Mouse (Mus musculus): ENCODE measurements around the gene Cct5. TPM values are rescaled to one million over a fixed set of nuclear protein-coding genes. Genes with fewer than 3 reads are reported as not detected.

Cct5 gene
- polyA plus RNA-seq, 1 experiment from 2014 or later: 484 TPM

- H3K9ac ChIP-seq (ENCODE audit: low read depth, low read length): no peak overlapping the region
- no peaks in the 10 kb centered on the region for H3K9me3 ChIP-seq (replicated peaks; ENCODE audit: control insufficient read depth, low read length, poor library complexity, severe bottlenecking)
- no peaks in the 10 kb centered on the region for H3K36me3 ChIP-seq (ENCODE audit: control insufficient read depth, insufficient read depth, low read length)
- 77% methylated on average over 6 of the region's 6 CpGs for WGBS
- H3K4me2 ChIP-seq (ENCODE audit: low read length): no peak overlapping the region
- H3K4me3 ChIP-seq (ENCODE audit: low read depth, low read length): no peak overlapping the region
- ATAC-seq: no peak
- H3K4me1 ChIP-seq (ENCODE audit: control insufficient read depth, insufficient read depth, low read length): peaks cover 5% of the 10 kb centered on the region
- no peaks in the 10 kb centered on the region for H3K27me3 ChIP-seq (ENCODE audit: control insufficient read depth, insufficient read depth, low read depth, low read length)
- no peak overlapping the region for H3K27ac ChIP-seq (ENCODE audit: low read length)
Measured at GRCm38 (mm10) chr15:31606821-31607220, 5.2 kb upstream of the Cct5 start.

- H3K4me1 ChIP-seq (ENCODE audit: control insufficient read depth, insufficient read depth, low read length): peaks cover 27% of the 10 kb centered on the region
- no peaks in the 10 kb centered on the region for H3K27me3 ChIP-seq (ENCODE audit: control insufficient read depth, insufficient read depth, low read depth, low read length)
- ATAC-seq: no peak
- H3K4me2 ChIP-seq (ENCODE audit: low read length): peak overlapping the region; percentile 65
- peak overlapping the region; percentile 96; the same call in 1 of the 2 replicates for H3K27ac ChIP-seq (ENCODE audit: low read length)
- H3K36me3 ChIP-seq (ENCODE audit: control insufficient read depth, insufficient read depth, low read length): no peaks in the 10 kb centered on the region
- peak overlapping the region; percentile 93 for H3K9ac ChIP-seq (ENCODE audit: low read depth, low read length)
- WGBS: 86% methylated on average over 13 of the region's 13 CpGs
- peak overlapping the region; percentile 95; the same call in 1 of the 2 replicates for H3K4me3 ChIP-seq (ENCODE audit: low read depth, low read length)
- H3K9me3 ChIP-seq (replicated peaks; ENCODE audit: control insufficient read depth, low read length, poor library complexity, severe bottlenecking): no peaks in the 10 kb centered on the region
Measured at GRCm38 (mm10) chr15:31603113-31603512, 1.5 kb upstream of the Cct5 start.

- H3K27me3 ChIP-seq (ENCODE audit: control insufficient read depth, insufficient read depth, low read depth, low read length): no peaks in the 10 kb centered on the region
- 2% methylated on average over 15 of the region's 15 CpGs for WGBS
- ATAC-seq: peak; percentile 86
- H3K9me3 ChIP-seq (replicated peaks; ENCODE audit: control insufficient read depth, low read length, poor library complexity, severe bottlenecking): no peaks in the 10 kb centered on the region
- peak overlapping the region; percentile 95 for H3K4me3 ChIP-seq (ENCODE audit: low read depth, low read length)
- peak overlapping the region; percentile 65 for H3K4me2 ChIP-seq (ENCODE audit: low read length)
- H3K36me3 ChIP-seq (ENCODE audit: control insufficient read depth, insufficient read depth, low read length): no peaks in the 10 kb centered on the region
- H3K27ac ChIP-seq (ENCODE audit: low read length): peak overlapping the region; percentile 96
- peaks cover 32% of the 10 kb centered on the region for H3K4me1 ChIP-seq (ENCODE audit: control insufficient read depth, insufficient read depth, low read length)
- H3K9ac ChIP-seq (ENCODE audit: low read depth, low read length): peak overlapping the region; percentile 93
Measured at GRCm38 (mm10) chr15:31602426-31602825, 822 bp upstream of the Cct5 start.

GRCm38 (mm10) chr15:31601279-31601645 is 342 bp downstream of the Cct5 start:
- H3K27ac ChIP-seq (ENCODE audit: low read length): peak overlapping the region; percentile 96
- no peaks in the 10 kb centered on the region for H3K27me3 ChIP-seq (ENCODE audit: control insufficient read depth, insufficient read depth, low read depth, low read length)
- ATAC-seq: peak; percentile 82
- H3K9ac ChIP-seq (ENCODE audit: low read depth, low read length): peak overlapping the region; percentile 93
- H3K36me3 ChIP-seq (ENCODE audit: control insufficient read depth, insufficient read depth, low read length): no peaks in the 10 kb centered on the region; the same call in 1 of the 2 replicates
- peak overlapping the region; percentile 95 for H3K4me3 ChIP-seq (ENCODE audit: low read depth, low read length)
- WGBS: 0% methylated on average over 33 of the region's 33 CpGs
- H3K4me1 ChIP-seq (ENCODE audit: control insufficient read depth, insufficient read depth, low read length): peaks cover 32% of the 10 kb centered on the region
- no peaks in the 10 kb centered on the region for H3K9me3 ChIP-seq (replicated peaks; ENCODE audit: control insufficient read depth, low read length, poor library complexity, severe bottlenecking)
- peak overlapping the region; percentile 99 for H3K4me2 ChIP-seq (ENCODE audit: low read length)

- no peak overlapping the region for H3K27ac ChIP-seq (ENCODE audit: low read length)
- ATAC-seq: no peak
Measured at GRCm38 (mm10) chr15:31599834-31600233, 1.8 kb downstream of the Cct5 start.

GRCm38 (mm10) chr15:31595651-31596050 is 6.0 kb downstream of the Cct5 start:
- no peaks in the 10 kb centered on the region for H3K27me3 ChIP-seq (ENCODE audit: control insufficient read depth, insufficient read depth, low read depth, low read length)
- no peaks in the 10 kb centered on the region for H3K9me3 ChIP-seq (replicated peaks; ENCODE audit: control insufficient read depth, low read length, poor library complexity, severe bottlenecking)
- no peak for ATAC-seq
- no peak overlapping the region for H3K9ac ChIP-seq (ENCODE audit: low read depth, low read length)
- 96% methylated on average over 7 of the region's 7 CpGs for WGBS
- peaks cover 48% of the 10 kb centered on the region for H3K36me3 ChIP-seq (ENCODE audit: control insufficient read depth, insufficient read depth, low read length)
- H3K27ac ChIP-seq (ENCODE audit: low read length): no peak overlapping the region
- peaks cover 27% of the 10 kb centered on the region for H3K4me1 ChIP-seq (ENCODE audit: control insufficient read depth, insufficient read depth, low read length)
- no peak overlapping the region for H3K4me3 ChIP-seq (ENCODE audit: low read depth, low read length)
- H3K4me2 ChIP-seq (ENCODE audit: low read length): no peak overlapping the region

More at GRCm38 (mm10) chr15:31599834-31600233, 1.8 kb downstream of the Cct5 start:
- H3K9ac ChIP-seq (ENCODE audit: low read depth, low read length): no peak overlapping the region
- WGBS: 86% methylated on average over 4 of the region's 4 CpGs
- no peaks in the 10 kb centered on the region for H3K9me3 ChIP-seq (replicated peaks; ENCODE audit: control insufficient read depth, low read length, poor library complexity, severe bottlenecking)
- peaks cover 32% of the 10 kb centered on the region for H3K4me1 ChIP-seq (ENCODE audit: control insufficient read depth, insufficient read depth, low read length)
- H3K27me3 ChIP-seq (ENCODE audit: control insufficient read depth, insufficient read depth, low read depth, low read length): no peaks in the 10 kb centered on the region
- peak overlapping the region; percentile 99 for H3K4me2 ChIP-seq (ENCODE audit: low read length)
- H3K4me3 ChIP-seq (ENCODE audit: low read depth, low read length): no peak overlapping the region
- H3K36me3 ChIP-seq (ENCODE audit: control insufficient read depth, insufficient read depth, low read length): peaks cover 9% of the 10 kb centered on the region

- Histone ChIP-seq H3K4me1 (ENCODE audit: control insufficient read depth, insufficient read depth, low read length) (peaks cover 13% of the 10 kb centered on the region), H3K4me3 (ENCODE audit: low read depth, low read length) (no peak overlapping the region), H3K27ac (ENCODE audit: low read length) (no peak overlapping the region), H3K27me3 (ENCODE audit: control insufficient read depth, insufficient read depth, low read depth, low read length) (no peaks in the 10 kb centered on the region), H3K9ac (ENCODE audit: low read depth, low read length) (no peak overlapping the region), H3K9me3 (replicated peaks; ENCODE audit: control insufficient read depth, low read length, poor library complexity, severe bottlenecking) (no peaks in the 10 kb centered on the region), H3K36me3 (ENCODE audit: control insufficient read depth, insufficient read depth, low read length) (peaks cover 53% of the 10 kb centered on the region), H3K4me2 (ENCODE audit: low read length) (no peak overlapping the region)
- no peak for ATAC-seq
- WGBS: 94% methylated on average over 14 of the region's 14 CpGs
Measured at GRCm38 (mm10) chr15:31594260-31594659, 7.3 kb downstream of the Cct5 start.

- Histone ChIP-seq H3K27ac (ENCODE audit: low read length) (no peak overlapping the region), H3K9me3 (replicated peaks; ENCODE audit: control insufficient read depth, low read length, poor library complexity, severe bottlenecking) (no peaks in the 10 kb centered on the region), H3K36me3 (ENCODE audit: control insufficient read depth, insufficient read depth, low read length) (peaks cover 53% of the 10 kb centered on the region), H3K9ac (ENCODE audit: low read depth, low read length) (no peak overlapping the region), H3K27me3 (ENCODE audit: control insufficient read depth, insufficient read depth, low read depth, low read length) (no peaks in the 10 kb centered on the region), H3K4me1 (ENCODE audit: control insufficient read depth, insufficient read depth, low read length) (no peaks in the 10 kb centered on the region), H3K4me3 (ENCODE audit: low read depth, low read length) (no peak overlapping the region), H3K4me2 (ENCODE audit: low read length) (no peak overlapping the region)
- ATAC-seq: no peak
- WGBS: 83% methylated on average over 8 of the region's 8 CpGs
Measured at GRCm38 (mm10) chr15:31592531-31592930, 9.1 kb downstream of the Cct5 start.

- no peak overlapping the region for H3K9ac ChIP-seq (ENCODE audit: low read depth, low read length)
- H3K9me3 ChIP-seq (replicated peaks; ENCODE audit: control insufficient read depth, low read length, poor library complexity, severe bottlenecking): no peaks in the 10 kb centered on the region
- H3K36me3 ChIP-seq (ENCODE audit: control insufficient read depth, insufficient read depth, low read length): peaks cover 47% of the 10 kb centered on the region
- peaks cover 2% of the 10 kb centered on the region; the same call in 1 of the 2 replicates for H3K4me1 ChIP-seq (ENCODE audit: control insufficient read depth, insufficient read depth, low read length)
- ATAC-seq: no peak
- no peaks in the 10 kb centered on the region for H3K27me3 ChIP-seq (ENCODE audit: control insufficient read depth, insufficient read depth, low read depth, low read length)
- 98% methylated on average over 5 of the region's 5 CpGs for WGBS
- H3K4me2 ChIP-seq (ENCODE audit: low read length): no peak overlapping the region
- no peak overlapping the region for H3K27ac ChIP-seq (ENCODE audit: low read length)
- no peak overlapping the region for H3K4me3 ChIP-seq (ENCODE audit: low read depth, low read length)
Measured at GRCm38 (mm10) chr15:31590176-31590575, 11.4 kb downstream of the Cct5 start.
